Mouse (Mus musculus): ENCODE data around the gene Atoh7. TPM values are rescaled to one million over a fixed set of nuclear protein-coding genes. Genes with fewer than 3 reads are reported as not detected.
A peak's percentile ranks its signal among the peaks of the same experiment; 100 is the strongest.

Gene Atoh7
- polyA plus RNA-seq, 1 experiment from 2014 or later = 1.3 TPM

DNA sequence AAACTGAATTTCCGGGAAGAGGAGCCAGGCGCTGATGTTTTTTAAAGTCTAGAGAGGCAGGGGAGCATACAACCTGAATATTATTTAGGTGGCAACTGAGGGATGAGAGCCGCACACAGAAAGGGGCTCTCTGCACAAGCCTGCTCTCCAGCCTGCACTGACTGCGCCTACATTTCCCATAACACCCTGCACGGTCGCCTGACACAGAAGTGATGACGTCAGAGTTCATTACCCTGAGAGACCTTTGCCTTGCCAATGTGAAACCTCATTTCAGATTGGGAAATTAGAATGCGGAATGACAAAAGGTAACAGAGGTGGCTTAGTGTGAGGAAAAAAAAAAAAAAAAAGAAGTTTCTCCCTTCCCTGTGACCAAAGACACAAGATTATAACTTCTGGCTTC, 23.1 kb downstream of the Atoh7 start:
- Histone ChIP-seq H3K4me2 (ENCODE audit: low read depth, low read length) (no peak overlapping the region), H3K27me3 (ENCODE audit: control insufficient read depth, insufficient read depth, low read length) (no peaks in the 10 kb centered on the region), H3K36me3 (replicated peaks; ENCODE audit: control insufficient read depth, insufficient read depth, low read depth, low read length) (no peaks in the 10 kb centered on the region), H3K4me1 (ENCODE audit: control insufficient read depth, insufficient read depth, low read length) (no peaks in the 10 kb centered on the region), H3K4me3 (ENCODE audit: low read depth, low read length) (no peak overlapping the region), H3K9me3 (replicated peaks; ENCODE audit: control insufficient read depth, low read length) (no peaks in the 10 kb centered on the region), H3K27ac (replicated peaks; ENCODE audit: low read depth, low read length) (no peak overlapping the region), H3K9ac (replicated peaks; ENCODE audit: low read length) (no peak overlapping the region)
- DNase-seq (ENCODE audit: low spot score) = peak; percentile 69
- WGBS = 34% methylated on average over 8 of the region's 8 CpGs
- no peak for ATAC-seq (replicated peaks; ENCODE audit: insufficient number of reproducible peaks, low FRiP score, low TSS enrichment, low read depth)

DNA sequence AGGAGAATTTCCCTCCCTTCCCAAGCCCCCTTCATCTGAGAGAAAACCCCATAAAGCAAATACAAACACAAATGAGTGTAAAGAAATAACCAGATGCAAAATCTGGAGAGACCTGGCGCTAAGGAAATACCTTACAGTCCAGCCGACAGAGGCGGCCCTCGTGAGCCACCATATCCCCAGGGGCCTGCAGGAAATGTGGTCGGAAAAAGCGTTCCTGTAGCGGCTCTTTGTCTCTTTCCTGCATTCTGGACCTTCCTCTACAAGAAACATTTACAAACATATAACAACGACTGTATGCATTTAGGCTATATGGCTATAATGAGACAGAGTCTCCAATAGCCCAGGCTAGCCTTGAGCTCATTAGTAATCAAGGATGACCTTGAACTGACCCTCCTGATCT, 23.7 kb downstream of the Atoh7 start:
- Histone ChIP-seq H3K27me3 (ENCODE audit: control insufficient read depth, insufficient read depth, low read length) (no peaks in the 10 kb centered on the region), H3K36me3 (replicated peaks; ENCODE audit: control insufficient read depth, insufficient read depth, low read depth, low read length) (no peaks in the 10 kb centered on the region), H3K4me2 (ENCODE audit: low read depth, low read length) (no peak overlapping the region), H3K9me3 (replicated peaks; ENCODE audit: control insufficient read depth, low read length) (no peaks in the 10 kb centered on the region), H3K9ac (replicated peaks; ENCODE audit: low read length) (no peak overlapping the region), H3K4me1 (ENCODE audit: control insufficient read depth, insufficient read depth, low read length) (no peaks in the 10 kb centered on the region), H3K4me3 (ENCODE audit: low read depth, low read length) (no peak overlapping the region), H3K27ac (replicated peaks; ENCODE audit: low read depth, low read length) (no peak overlapping the region)
- DNase-seq (ENCODE audit: low spot score) = no peak
- WGBS = 88% methylated on average over 8 of the region's 8 CpGs
- no peak for ATAC-seq (replicated peaks; ENCODE audit: insufficient number of reproducible peaks, low FRiP score, low TSS enrichment, low read depth)

DNA sequence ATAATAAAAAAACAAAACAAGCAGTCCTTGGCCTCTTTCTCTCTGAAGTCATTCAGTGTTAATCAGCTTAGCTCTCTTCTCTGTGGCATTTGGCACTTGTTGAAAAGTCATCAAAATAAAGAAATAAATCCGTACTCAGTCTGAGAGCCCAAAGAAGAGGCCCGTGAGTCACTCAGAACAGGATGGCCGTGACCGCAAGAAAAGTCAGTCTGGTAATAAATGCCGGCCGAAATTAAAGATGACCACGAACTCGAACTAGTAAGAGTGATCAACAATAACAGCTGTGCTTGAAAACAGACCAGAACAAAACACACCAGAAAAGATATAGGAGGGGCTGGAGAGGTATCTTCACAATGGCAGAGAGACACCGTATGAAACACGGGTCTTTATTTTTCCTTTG, 24.6 kb downstream of the Atoh7 start:
- no peaks in the 10 kb centered on the region for H3K9me3 ChIP-seq (replicated peaks; ENCODE audit: control insufficient read depth, low read length)
- H3K27me3 ChIP-seq (ENCODE audit: control insufficient read depth, insufficient read depth, low read length) = no peaks in the 10 kb centered on the region
- H3K36me3 ChIP-seq (replicated peaks; ENCODE audit: control insufficient read depth, insufficient read depth, low read depth, low read length) = no peaks in the 10 kb centered on the region
- no peak overlapping the region for H3K4me3 ChIP-seq (ENCODE audit: low read depth, low read length)
- WGBS = 91% methylated on average over 10 of the region's 10 CpGs
- H3K4me1 ChIP-seq (ENCODE audit: control insufficient read depth, insufficient read depth, low read length) = no peaks in the 10 kb centered on the region
- no peak for ATAC-seq (replicated peaks; ENCODE audit: insufficient number of reproducible peaks, low FRiP score, low TSS enrichment, low read depth)
- H3K9ac ChIP-seq (replicated peaks; ENCODE audit: low read length) = no peak overlapping the region
- DNase-seq (ENCODE audit: low spot score) = no peak
- H3K4me2 ChIP-seq (ENCODE audit: low read depth, low read length) = no peak overlapping the region
- H3K27ac ChIP-seq (replicated peaks; ENCODE audit: low read depth, low read length) = no peak overlapping the region

GRCm38 (mm10) chr10:63125343-63125742, 25.9 kb downstream of the Atoh7 start:
- Histone ChIP-seq H3K4me2 (ENCODE audit: low read depth, low read length) (no peak overlapping the region), H3K9me3 (replicated peaks; ENCODE audit: control insufficient read depth, low read length) (no peaks in the 10 kb centered on the region), H3K9ac (replicated peaks; ENCODE audit: low read length) (no peak overlapping the region), H3K4me1 (ENCODE audit: control insufficient read depth, insufficient read depth, low read length) (no peaks in the 10 kb centered on the region), H3K27me3 (ENCODE audit: control insufficient read depth, insufficient read depth, low read length) (no peaks in the 10 kb centered on the region), H3K27ac (replicated peaks; ENCODE audit: low read depth, low read length) (no peak overlapping the region), H3K4me3 (ENCODE audit: low read depth, low read length) (no peak overlapping the region), H3K36me3 (replicated peaks; ENCODE audit: control insufficient read depth, insufficient read depth, low read depth, low read length) (no peaks in the 10 kb centered on the region)
- DNase-seq (ENCODE audit: low spot score) (peak; percentile 29), ATAC-seq (replicated peaks; ENCODE audit: insufficient number of reproducible peaks, low FRiP score, low TSS enrichment, low read depth) (no peak)
- 28% methylated on average over 11 of the region's 11 CpGs for WGBS

- H3K9ac ChIP-seq (replicated peaks; ENCODE audit: low read length) = no peak overlapping the region
- no peaks in the 10 kb centered on the region for H3K27me3 ChIP-seq (ENCODE audit: control insufficient read depth, insufficient read depth, low read length)
- H3K27ac ChIP-seq (replicated peaks; ENCODE audit: low read depth, low read length) = no peak overlapping the region
- H3K9me3 ChIP-seq (replicated peaks; ENCODE audit: control insufficient read depth, low read length) = no peaks in the 10 kb centered on the region
- H3K36me3 ChIP-seq (replicated peaks; ENCODE audit: control insufficient read depth, insufficient read depth, low read depth, low read length) = no peaks in the 10 kb centered on the region
- no peak for ATAC-seq (replicated peaks; ENCODE audit: insufficient number of reproducible peaks, low FRiP score, low TSS enrichment, low read depth)
- H3K4me1 ChIP-seq (ENCODE audit: control insufficient read depth, insufficient read depth, low read length) = no peaks in the 10 kb centered on the region
- no peak overlapping the region for H3K4me2 ChIP-seq (ENCODE audit: low read depth, low read length)
- DNase-seq (ENCODE audit: low spot score) = no peak
- WGBS = 86% methylated on average over 4 of the region's 4 CpGs
- no peak overlapping the region for H3K4me3 ChIP-seq (ENCODE audit: low read depth, low read length)
Observed at GRCm38 (mm10) chr10:63126116-63126515, 26.7 kb downstream of the Atoh7 start.

- ATAC-seq (replicated peaks; ENCODE audit: insufficient number of reproducible peaks, low FRiP score, low TSS enrichment, low read depth) (no peak), DNase-seq (ENCODE audit: low spot score) (no peak)
- no peak overlapping the region for H3K9ac ChIP-seq (replicated peaks; ENCODE audit: low read length)
- H3K4me2 ChIP-seq (ENCODE audit: low read depth, low read length) = no peak overlapping the region
- 93% methylated on average over 6 of the region's 6 CpGs for WGBS
- no peak overlapping the region for H3K4me3 ChIP-seq (ENCODE audit: low read depth, low read length)
- H3K9me3 ChIP-seq (replicated peaks; ENCODE audit: control insufficient read depth, low read length) = no peaks in the 10 kb centered on the region
- no peaks in the 10 kb centered on the region for H3K36me3 ChIP-seq (replicated peaks; ENCODE audit: control insufficient read depth, insufficient read depth, low read depth, low read length)
- no peaks in the 10 kb centered on the region for H3K4me1 ChIP-seq (ENCODE audit: control insufficient read depth, insufficient read depth, low read length)
- no peak overlapping the region for H3K27ac ChIP-seq (replicated peaks; ENCODE audit: low read depth, low read length)
- H3K27me3 ChIP-seq (ENCODE audit: control insufficient read depth, insufficient read depth, low read length) = no peaks in the 10 kb centered on the region
Observed at GRCm38 (mm10) chr10:63127156-63127555, 27.7 kb downstream of the Atoh7 start.

GRCm38 (mm10) chr10:63128256-63128655, 28.8 kb downstream of the Atoh7 start:
- no peaks in the 10 kb centered on the region for H3K4me1 ChIP-seq (ENCODE audit: control insufficient read depth, insufficient read depth, low read length)
- H3K9me3 ChIP-seq (replicated peaks; ENCODE audit: control insufficient read depth, low read length) = no peaks in the 10 kb centered on the region
- H3K27ac ChIP-seq (replicated peaks; ENCODE audit: low read depth, low read length) = no peak overlapping the region
- no peak for ATAC-seq (replicated peaks; ENCODE audit: insufficient number of reproducible peaks, low FRiP score, low TSS enrichment, low read depth)
- H3K27me3 ChIP-seq (ENCODE audit: control insufficient read depth, insufficient read depth, low read length) = no peaks in the 10 kb centered on the region
- WGBS = 70% methylated on average over 7 of the region's 7 CpGs
- no peak for DNase-seq (ENCODE audit: low spot score)
- H3K4me3 ChIP-seq (ENCODE audit: low read depth, low read length) = no peak overlapping the region
- H3K36me3 ChIP-seq (replicated peaks; ENCODE audit: control insufficient read depth, insufficient read depth, low read depth, low read length) = no peaks in the 10 kb centered on the region
- H3K9ac ChIP-seq (replicated peaks; ENCODE audit: low read length) = no peak overlapping the region
- H3K4me2 ChIP-seq (ENCODE audit: low read depth, low read length) = no peak overlapping the region

- H3K27ac ChIP-seq (replicated peaks; ENCODE audit: low read depth, low read length) = no peak overlapping the region
- ATAC-seq (replicated peaks; ENCODE audit: insufficient number of reproducible peaks, low FRiP score, low TSS enrichment, low read depth) = no peak
- 73% methylated on average over 7 of the region's 7 CpGs for WGBS
Observed at GRCm38 (mm10) chr10:63130500-63130899, 31.0 kb downstream of the Atoh7 start.

More at GRCm38 (mm10) chr10:63130500-63130899, 31.0 kb downstream of the Atoh7 start:
- H3K9ac ChIP-seq (replicated peaks; ENCODE audit: low read length) = no peak overlapping the region
- no peaks in the 10 kb centered on the region for H3K4me1 ChIP-seq (ENCODE audit: control insufficient read depth, insufficient read depth, low read length)
- no peak overlapping the region for H3K4me3 ChIP-seq (ENCODE audit: low read depth, low read length)
- no peaks in the 10 kb centered on the region for H3K36me3 ChIP-seq (replicated peaks; ENCODE audit: control insufficient read depth, insufficient read depth, low read depth, low read length)
- no peak overlapping the region for H3K4me2 ChIP-seq (ENCODE audit: low read depth, low read length)
- no peak for DNase-seq (ENCODE audit: low spot score)
- no peaks in the 10 kb centered on the region for H3K9me3 ChIP-seq (replicated peaks; ENCODE audit: control insufficient read depth, low read length)
- no peaks in the 10 kb centered on the region for H3K27me3 ChIP-seq (ENCODE audit: control insufficient read depth, insufficient read depth, low read length)
